Mouse (Mus musculus) CH12.LX (cell line): ENCODE results near the gene S100a8. TPM values are rescaled to one million over a fixed set of nuclear protein-coding genes. Genes with fewer than 3 reads are reported as not detected.

ENCODE experiments used
- DNase-seq: peaks from one replicate; pipeline ENCODE4 v3.0.0-alpha.2; 2013; ENCODE audit errors: extremely low read depth
- H3K27ac ChIP-seq: 2 replicates; pipeline ENCODE4 v1.5.1; 2012; ENCODE audit warnings: low read depth, mild to moderate bottlenecking, control low read depth, moderate library complexity; ENCODE audit not compliant: insufficient read depth
- H3K27me3 ChIP-seq: replicated peaks from 2 replicates; pipeline ENCODE3; 2012; ENCODE audit warnings: inconsistent platforms
- H3K36me3 ChIP-seq, 2 experiments: replicated peaks in 1 of 2; 2 replicates each; pipeline versions ENCODE3 to v1.6.1; 2012; ENCODE audit warnings: inconsistent platforms in 1 of 2, low read length in 1 of 2, mild to moderate bottlenecking in 1 of 2, mixed read lengths in 1 of 2, moderate library complexity in 1 of 2; ENCODE audit not compliant: control insufficient read depth in 1 of 2, insufficient read depth in 1 of 2
- H3K4me1 ChIP-seq, 2 experiments: 2 replicates each; pipeline ENCODE4 v1.6.1; 2012; ENCODE audit warnings: inconsistent platforms in 1 of 2, moderate library complexity in 1 of 2; ENCODE audit not compliant: insufficient read depth in 2 of 2, control insufficient read depth in 1 of 2
- H3K4me2 ChIP-seq: 2 replicates; pipeline ENCODE4 v1.6.1; 2012; ENCODE audit warnings: low read depth, mild to moderate bottlenecking, control low read depth; ENCODE audit not compliant: poor library complexity, insufficient read depth, severe bottlenecking
- H3K4me3 ChIP-seq, 3 experiments: fragments of 150-350 bp in 1 of 3; sonication (generic) in 1 of 3; replicated peaks in 1 of 3; 2 replicates each; pipeline versions ENCODE3 to v1.5.1; 2011 to 2012; ENCODE audit warnings: low read depth in 2 of 3, low read length in 2 of 3, mild to moderate bottlenecking in 2 of 3, moderate library complexity in 2 of 3, control low read depth in 1 of 3, improper control_type of control experiment in 1 of 3, inconsistent platforms in 1 of 3, mixed read lengths in 1 of 3; ENCODE audit not compliant: poor library complexity in 1 of 3
- H3K79me2 ChIP-seq: replicated peaks from 2 replicates; pipeline ENCODE4 v1.6.1; 2012; ENCODE audit warnings: mild to moderate bottlenecking, moderate library complexity; ENCODE audit not compliant: control insufficient read depth, poor library complexity, insufficient read depth, severe bottlenecking; ENCODE audit errors: extremely low read depth
- H3K9ac ChIP-seq: 2 replicates; pipeline ENCODE4 v1.6.1; 2012; ENCODE audit warnings: low read depth, mild to moderate bottlenecking, control low read depth, moderate library complexity; ENCODE audit not compliant: insufficient read depth
- H3K9me3 ChIP-seq: replicated peaks from 2 replicates; pipeline ENCODE3; 2012; ENCODE audit warnings: low read length, inconsistent platforms, mixed read lengths
- BHLHE40 ChIP-seq: IDR thresholded peaks from 2 replicates; pipeline ENCODE4 v1.6.1; 2011; ENCODE audit warnings: mild to moderate bottlenecking, low read depth, low read length, improper control_type of control experiment
- CHD1 ChIP-seq: IDR thresholded peaks from 2 replicates; pipeline ENCODE4 v1.6.1; 2012; ENCODE audit warnings: low read depth, low read length, improper control_type of control experiment, inconsistent platforms
- CTCF ChIP-seq, 2 experiments: IDR thresholded peaks in 1 of 2; conservative IDR thresholded peaks in 1 of 2; 2 replicates each; pipeline ENCODE4 v1.5.1; 2011 to 2012; ENCODE audit warnings: low read depth in 2 of 2, low read length in 2 of 2, improper control_type of control experiment in 1 of 2, inconsistent platforms in 1 of 2, mild to moderate bottlenecking in 1 of 2, moderate library complexity in 1 of 2
- E2F4 ChIP-seq: IDR thresholded peaks from 2 replicates; pipeline ENCODE4 v1.6.1; 2011; ENCODE audit warnings: low read depth, low read length, improper control_type of control experiment; ENCODE audit not compliant: insufficient replicate concordance
- ELF1 ChIP-seq: IDR thresholded peaks from 2 replicates; pipeline ENCODE4 v1.6.1; 2014; ENCODE audit warnings: low read depth, mild to moderate bottlenecking, inconsistent platforms, low read length, improper control_type of control experiment
- EP300 ChIP-seq: IDR thresholded peaks from 2 replicates; pipeline ENCODE4 v1.6.1; 2011; ENCODE audit warnings: low read length, improper control_type of control experiment
- ETS1 ChIP-seq: conservative IDR thresholded peaks from 2 replicates; pipeline ENCODE4 v1.6.1; 2012; ENCODE audit warnings: low read depth, mild to moderate bottlenecking, inconsistent platforms, low read length, improper control_type of control experiment, moderate library complexity
- IRF4 ChIP-seq: IDR thresholded peaks from 2 replicates; pipeline ENCODE4 v1.6.1; 2014; ENCODE audit warnings: low read depth, mild to moderate bottlenecking, inconsistent platforms, low read length, improper control_type of control experiment
- JUN ChIP-seq: IDR thresholded peaks from 2 replicates; pipeline ENCODE4 v1.6.1; 2011; ENCODE audit warnings: low read depth, mild to moderate bottlenecking, low read length, improper control_type of control experiment, moderate library complexity; ENCODE audit not compliant: insufficient read depth
- MAFK ChIP-seq: IDR thresholded peaks from 2 replicates; pipeline ENCODE4 v1.6.1; 2011; ENCODE audit warnings: low read length, improper control_type of control experiment; ENCODE audit not compliant: insufficient replicate concordance
- MAX ChIP-seq: IDR thresholded peaks from 2 replicates; pipeline ENCODE4 v1.6.1; 2011; ENCODE audit warnings: low read length, improper control_type of control experiment
- MAZ ChIP-seq: IDR thresholded peaks from 2 replicates; pipeline ENCODE4 v1.6.1; 2012; ENCODE audit warnings: low read depth, mild to moderate bottlenecking, inconsistent platforms, low read length, improper control_type of control experiment, moderate library complexity
- MYC ChIP-seq: IDR thresholded peaks from 2 replicates; pipeline ENCODE4 v1.6.1; 2011; ENCODE audit warnings: low read depth, mild to moderate bottlenecking, improper control_type of control experiment, low read length
- POLR2AphosphoS2 ChIP-seq: IDR thresholded peaks from 2 replicates; pipeline ENCODE4 v1.6.1; 2011; ENCODE audit warnings: low read depth, low read length, improper control_type of control experiment
- RAD21 ChIP-seq: IDR thresholded peaks from 2 replicates; pipeline ENCODE4 v1.6.1; 2011; ENCODE audit warnings: low read depth, mild to moderate bottlenecking, low read length, improper control_type of control experiment, moderate library complexity
- RCOR1 ChIP-seq: conservative IDR thresholded peaks from 2 replicates; pipeline ENCODE4 v1.6.1; 2012; ENCODE audit warnings: low read depth, mild to moderate bottlenecking, inconsistent platforms, low read length, improper control_type of control experiment
- SIN3A ChIP-seq: IDR thresholded peaks from 2 replicates; pipeline ENCODE4 v1.6.1; 2012; ENCODE audit warnings: low read length, improper control_type of control experiment, inconsistent platforms
- SMC3 ChIP-seq: IDR thresholded peaks from 2 replicates; pipeline ENCODE4 v1.6.1; 2011; ENCODE audit warnings: low read depth, low read length, improper control_type of control experiment
- TCF12 ChIP-seq: IDR thresholded peaks from 2 replicates; pipeline ENCODE4 v1.6.1; 2014; ENCODE audit warnings: low read depth, mild to moderate bottlenecking, inconsistent platforms, low read length, improper control_type of control experiment
- UBTF ChIP-seq: IDR thresholded peaks from 2 replicates; pipeline ENCODE4 v1.6.1; 2012; ENCODE audit warnings: low read depth, mild to moderate bottlenecking, inconsistent platforms, low read length, improper control_type of control experiment, moderate library complexity
- dilution Hi-C: fragments of 300-500 bp; cut with MboI; formaldehyde crosslinking; loops from 2 replicates; pipeline ENCODE4 v1.14.3; 2020; ENCODE audit warnings: low sequenced_read_pairs; ENCODE audit not compliant: extremely low pct_unique_long_range_greater_than_20kb, extremely low pct_ligation_motif_present
- in situ Hi-C: fragments of 300-500 bp; cut with MboI; formaldehyde crosslinking; loops from 3 replicates; pipeline ENCODE4 v1.14.3; 2019; ENCODE audit warnings: low sequenced_read_pairs, low pct_ligation_motif_present, low pct_unique_long_range_greater_than_20kb, mixed read lengths
- polyA plus RNA-seq: library from polyadenylated mRNA; unstranded; fragments of >175 nt; gene quantifications from 2 replicates; pipeline ENCODE4 v1.2.1, GENCODE M21; 2012; ENCODE audit warnings: low read depth; ENCODE audit not compliant: insufficient read length
- total RNA-seq, 2 experiments: library from RNA; depleted of rRNA; stranded (reverse); fragments of 300-350 nt in 1 of 2; fragments of >200 nt in 1 of 2; gene quantifications; 2 replicates each; pipeline ENCODE4 v1.2.3; 2012 to 2014

The S100a8 gene
- total and polyA plus RNA-seq, 3 experiments: not detected

DNA sequence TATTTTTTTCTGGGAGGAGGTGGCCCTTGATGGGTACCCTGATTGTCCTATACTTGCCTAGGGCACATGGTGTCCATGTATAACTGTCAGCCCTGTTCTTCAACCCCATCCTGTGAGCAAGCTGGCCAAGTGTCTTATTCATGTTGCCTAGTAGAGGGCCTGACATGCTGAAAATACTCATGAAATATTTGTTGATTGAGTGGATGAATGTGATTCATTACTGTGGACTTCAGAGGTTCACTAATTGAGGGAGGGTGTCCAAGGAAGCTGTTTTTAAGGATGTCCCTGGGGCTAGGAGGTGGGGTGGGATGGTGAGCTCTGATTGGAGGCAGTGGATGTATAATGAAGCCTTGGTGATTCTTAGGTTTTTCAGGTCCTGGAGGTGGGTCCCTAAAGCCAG lies 15.1 kb upstream of the S100a8 start, which contains the start of gene S100a7a:
S100a7a (plus strand) TSS at position 301 of the 400 bp plus-strand sequence.
- H3K4me1 ChIP-seq: peaks cover 0 to 5% of the 10 kb centered on the region in 2 experiments; a peak in 2 of 4 replicates
- H3K27ac ChIP-seq: no peak within 1 kb of the TSS
- no peak within 1 kb of the TSS for H3K4me2 ChIP-seq
- no peaks in the 10 kb centered on the region for H3K9me3 ChIP-seq
- H3K79me2 ChIP-seq: no peaks in the 10 kb centered on the region
- no peak within 1 kb of the TSS for H3K9ac ChIP-seq
- dilution Hi-C loops (no loop called here), in situ Hi-C loops (no loop called here)
- no peak for TF ChIP-seq MAFK
- TF ChIP-seq MAZ: no peak
- no peak for TF ChIP-seq MYC
- H3K27me3 ChIP-seq: peaks cover 53% of the 10 kb centered on the region
- no peak for DNase-seq
- no peaks in the 10 kb centered on the region for H3K36me3 ChIP-seq
- no peak within 1 kb of the TSS for H3K4me3 ChIP-seq

DNA sequence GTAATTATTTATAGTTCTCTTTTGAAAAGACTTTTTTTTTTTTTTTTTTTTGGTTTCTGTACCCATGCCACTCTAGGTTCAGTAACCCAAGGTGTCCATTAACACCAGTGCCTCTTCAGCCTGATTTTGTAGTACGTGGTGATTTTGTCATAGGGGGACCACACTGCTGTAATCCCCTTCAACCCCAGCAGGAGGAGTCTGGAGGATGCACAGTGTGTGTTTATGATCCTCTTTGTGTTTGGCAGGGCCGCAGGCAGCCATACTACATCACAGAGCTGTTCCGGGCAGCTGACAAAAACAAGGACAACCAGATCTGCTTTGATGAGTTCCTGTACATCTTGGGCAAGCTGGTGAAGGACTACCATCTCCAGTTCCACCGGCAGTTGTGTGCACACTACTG lies 11.4 kb upstream of the S100a8 start:
- Histone ChIP-seq H3K9ac (no peak overlapping the region), H3K4me2 (no peak overlapping the region), H3K27me3 (peaks cover 55% of the 10 kb centered on the region), H3K9me3 (no peaks in the 10 kb centered on the region), H3K79me2 (no peaks in the 10 kb centered on the region), H3K36me3 (no peaks in the 10 kb centered on the region), H3K4me3 (no peak overlapping the region), H3K27ac (no peak overlapping the region), H3K4me1 (peaks cover 0 to 5% of the 10 kb centered on the region in 2 experiments; a peak in 2 of 4 replicates)
- in situ Hi-C loops (no loop called here), dilution Hi-C loops (no loop called here)
- TF ChIP-seq CHD1 (no peak), RAD21 (peak; percentile 11), CTCF (conservative IDR thresholded peaks at IDR 0.05 in 1 of 2, IDR thresholded peaks at IDR 0.05 in 1 of 2; ENCODE audit: low read depth in 2 of 2, low read length in 2 of 2) (peak in 1 of 2 experiments; percentile 59; a peak in 2 of 4 replicates), IRF4 (no peak), SMC3 (peak; percentile 53; the same call in 1 of the 2 replicates), MAFK (no peak), JUN (no peak), MAZ (no peak)
- DNase-seq: peak; percentile 20

DNA sequence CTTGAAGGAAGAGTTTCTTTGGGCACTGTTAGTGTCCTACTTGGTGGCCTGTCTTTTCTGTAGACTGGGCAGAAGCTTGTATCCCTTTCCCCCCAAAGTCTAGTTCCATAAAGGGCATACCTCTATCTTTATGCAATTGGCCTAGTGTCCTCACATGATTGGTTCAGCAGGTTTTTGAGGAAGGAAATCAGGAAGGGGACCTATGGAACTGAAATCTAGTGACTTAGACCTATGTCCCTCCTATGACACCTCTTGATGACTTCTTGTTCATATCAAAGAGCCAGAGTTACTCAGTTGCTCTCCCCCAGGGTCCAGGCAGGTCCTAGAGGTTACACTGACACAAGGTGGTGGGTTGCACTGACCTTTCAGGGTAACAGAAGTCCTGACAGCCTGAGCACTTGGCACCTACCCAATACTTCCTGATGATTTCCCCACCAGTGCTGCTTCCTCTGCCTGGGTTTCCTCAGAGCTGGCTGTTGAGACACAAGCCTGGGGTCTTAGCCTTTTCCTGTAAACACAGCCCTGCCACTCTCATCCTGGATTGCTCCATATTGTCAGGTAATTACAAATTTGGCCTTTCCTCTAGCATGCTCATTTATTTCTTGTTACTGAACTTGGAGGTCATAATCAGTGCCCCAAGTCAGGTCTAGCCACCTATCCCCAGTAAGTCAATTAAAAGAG lies 9.3 kb upstream of the S100a8 start:
- no peak overlapping the region for H3K27ac ChIP-seq
- no peak for DNase-seq
- no peak overlapping the region for H3K4me2 ChIP-seq
- TF ChIP-seq ELF1 (no peak), MAX (no peak), POLR2AphosphoS2 (no peak), SIN3A (no peak), BHLHE40 (no peak), UBTF (no peak), E2F4 (no peak), EP300 (no peak), MAZ (no peak), MYC (no peak), SMC3 (no peak), TCF12 (no peak), IRF4 (no peak), RCOR1 (no peak), ETS1 (no peak)
- in situ Hi-C loops (no loop called here), dilution Hi-C loops (no loop called here)
- no peaks in the 10 kb centered on the region for H3K9me3 ChIP-seq
- H3K4me1 ChIP-seq: peaks cover 0 to 5% of the 10 kb centered on the region in 2 experiments; a peak in 2 of 4 replicates
- H3K36me3 ChIP-seq: no peaks in the 10 kb centered on the region
- no peak overlapping the region for H3K9ac ChIP-seq
- H3K4me3 ChIP-seq: no peak overlapping the region
- peaks cover 46% of the 10 kb centered on the region for H3K27me3 ChIP-seq
- H3K79me2 ChIP-seq: no peaks in the 10 kb centered on the region
